Mouse (Mus musculus) MEL (cell line): ENCODE measurements around the gene Gpr61. TPM values are rescaled to one million over a fixed set of nuclear protein-coding genes. Genes with fewer than 3 reads are reported as not detected.

ENCODE experiments used
- DNase-seq: peaks from one replicate; pipeline ENCODE4 v3.0.0; 2011; ENCODE audit warnings: low read depth, low spot score
- H3K27ac ChIP-seq: 2 replicates; pipeline ENCODE4 v1.5.1; 2012; ENCODE audit warnings: low read depth, mild to moderate bottlenecking, control low read depth, low read length, moderate library complexity; ENCODE audit not compliant: control insufficient read depth
- H3K27me3 ChIP-seq, 2 experiments: fragments of 150-350 bp in 1 of 2; sonication (generic) in 1 of 2; 2 replicates each; pipeline ENCODE4 v1.6.1; 2012; ENCODE audit warnings: low read length in 2 of 2, mild to moderate bottlenecking in 2 of 2, improper control_type of control experiment in 1 of 2, moderate library complexity in 1 of 2; ENCODE audit not compliant: insufficient read depth in 2 of 2, control insufficient read depth in 1 of 2
- H3K36me3 ChIP-seq, 2 experiments: 2 replicates each; pipeline ENCODE4 v1.6.1; 2012 to 2014; ENCODE audit warnings: low read length in 2 of 2, improper control_type of control experiment in 1 of 2, inconsistent platforms in 1 of 2, mild to moderate bottlenecking in 1 of 2; ENCODE audit not compliant: insufficient read depth in 2 of 2, control insufficient read depth in 1 of 2
- H3K4me1 ChIP-seq, 2 experiments: fragments of 150-350 bp in 1 of 2; sonication (generic) in 1 of 2; 2 replicates each; pipeline ENCODE4 v1.6.1; 2012; ENCODE audit warnings: low read length in 2 of 2, improper control_type of control experiment in 1 of 2, mild to moderate bottlenecking in 1 of 2; ENCODE audit not compliant: insufficient read depth in 2 of 2, control insufficient read depth in 1 of 2
- H3K4me3 ChIP-seq, 2 experiments: fragments of 150-350 bp in 1 of 2; sonication (generic) in 1 of 2; 2 replicates each; pipeline ENCODE4 v1.5.1; 2012; ENCODE audit warnings: low read depth in 2 of 2, low read length in 2 of 2, mild to moderate bottlenecking in 2 of 2, moderate library complexity in 2 of 2, control low read depth in 1 of 2, improper control_type of control experiment in 1 of 2; ENCODE audit not compliant: control insufficient read depth in 1 of 2, insufficient read depth in 1 of 2
- H3K79me2 ChIP-seq: 2 replicates; pipeline ENCODE4 v1.6.1; 2012; ENCODE audit warnings: mild to moderate bottlenecking, low read length, moderate library complexity; ENCODE audit not compliant: control insufficient read depth, poor library complexity, insufficient read depth
- H3K9ac ChIP-seq: 2 replicates; pipeline ENCODE4 v1.6.1; 2012; ENCODE audit warnings: low read depth, mild to moderate bottlenecking, control low read depth, low read length, moderate library complexity; ENCODE audit not compliant: control insufficient read depth, poor library complexity, severe bottlenecking
- H3K9me3 ChIP-seq: fragments of 150-350 bp; sonication (generic); replicated peaks from 2 replicates; pipeline ENCODE4 v1.6.1; 2012; ENCODE audit warnings: mild to moderate bottlenecking, low read length, improper control_type of control experiment, moderate library complexity; ENCODE audit not compliant: insufficient read depth
- CHD1 ChIP-seq: IDR thresholded peaks from 2 replicates; pipeline ENCODE4 v1.6.1; 2012; ENCODE audit warnings: low read depth, mild to moderate bottlenecking, inconsistent platforms, low read length, improper control_type of control experiment
- E2F4 ChIP-seq: IDR thresholded peaks from 2 replicates; pipeline ENCODE4 v1.6.1; 2011; ENCODE audit warnings: low read depth, low read length, improper control_type of control experiment, borderline replicate concordance
- EP300 ChIP-seq, 2 experiments: IDR thresholded peaks; 2 replicates each; pipeline ENCODE4 v1.6.1; 2011; ENCODE audit warnings: improper control_type of control experiment in 2 of 2, low read length in 2 of 2, low read depth in 1 of 2, mild to moderate bottlenecking in 1 of 2
- MAX ChIP-seq: IDR thresholded peaks from 2 replicates; pipeline ENCODE4 v1.6.1; 2011; ENCODE audit warnings: low read length, improper control_type of control experiment
- MAZ ChIP-seq: IDR thresholded peaks from 2 replicates; pipeline ENCODE4 v1.6.1; 2012; ENCODE audit warnings: low read depth, mild to moderate bottlenecking, inconsistent platforms, low read length, improper control_type of control experiment
- MEF2A ChIP-seq: IDR thresholded peaks from 2 replicates; pipeline ENCODE4 v1.6.1; 2014; ENCODE audit warnings: low read depth, mild to moderate bottlenecking, inconsistent platforms, low read length, improper control_type of control experiment; ENCODE audit not compliant: poor library complexity, insufficient replicate concordance, severe bottlenecking; ENCODE audit errors: extremely low read depth
- MYC ChIP-seq: IDR thresholded peaks from 2 replicates; pipeline ENCODE4 v1.6.1; 2011; ENCODE audit warnings: low read depth, mild to moderate bottlenecking, low read length, improper control_type of control experiment, moderate library complexity
- USF2 ChIP-seq, 2 experiments: IDR thresholded peaks; 2 replicates each; pipeline ENCODE4 v1.6.1; 2011 to 2012; ENCODE audit warnings: improper control_type of control experiment in 2 of 2, low read length in 2 of 2, borderline replicate concordance in 1 of 2, inconsistent platforms in 1 of 2, low read depth in 1 of 2, mild to moderate bottlenecking in 1 of 2; ENCODE audit not compliant: insufficient read depth in 1 of 2
- ZKSCAN1 ChIP-seq: IDR thresholded peaks from 2 replicates; pipeline ENCODE4 v1.6.1; 2012; ENCODE audit warnings: low read depth, mild to moderate bottlenecking, inconsistent platforms, low read length, improper control_type of control experiment, moderate library complexity
- polyA plus RNA-seq, 2 experiments: library from polyadenylated mRNA; stranded (reverse) in 1 of 2; unstranded in 1 of 2; fragments of >175 nt in 1 of 2; fragments of >200 nt in 1 of 2; gene quantifications; 2 replicates each; pipeline versions ENCODE4 v1.2.1 to v1.2.4; 2012; ENCODE audit warnings: low replicate concordance in 2 of 2, low read depth in 1 of 2; ENCODE audit not compliant: insufficient read length in 2 of 2, insufficient read depth in 1 of 2, missing spikeins in 1 of 2
- total RNA-seq: library from RNA; depleted of rRNA; stranded (reverse); fragments of 300-350 nt; gene quantifications from 2 replicates; pipeline ENCODE4 v1.2.3, GENCODE M21; 2012; rRNA removed

Gene Gpr61
- total and polyA plus RNA-seq, 3 experiments = 0.04 to 0.07 TPM; not detected in 1

DNA sequence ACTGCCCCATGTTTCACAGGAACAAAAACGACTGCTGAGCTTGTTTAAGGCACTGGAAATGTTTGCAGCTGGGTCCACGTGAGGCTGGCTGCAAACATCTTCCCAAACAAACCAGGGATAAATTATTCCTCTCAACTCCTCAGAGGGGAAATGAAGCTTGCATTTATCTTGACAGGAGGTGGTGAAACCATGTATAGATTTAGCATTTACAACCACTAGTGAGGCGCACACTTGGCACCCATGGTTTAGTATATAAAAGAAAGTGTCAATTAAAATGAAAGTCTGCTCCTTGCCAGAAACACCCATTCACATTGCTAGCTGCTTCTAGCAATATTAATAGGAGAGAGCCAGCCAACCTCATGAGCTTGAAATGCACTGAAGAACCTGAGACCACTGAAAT, 53.1 kb downstream of the Gpr61 start:
- Histone ChIP-seq H3K9ac (no peak overlapping the region), H3K36me3 (peaks cover 2 to 27% of the 10 kb centered on the region in 2 experiments; a peak in 3 of 4 replicates), H3K27me3 (no peaks in the 10 kb centered on the region), H3K4me3 (no peak overlapping the region), H3K9me3 (no peaks in the 10 kb centered on the region), H3K4me1 (peaks cover 20% of the 10 kb centered on the region in 2 experiments), H3K27ac (no peak overlapping the region), H3K79me2 (no peaks in the 10 kb centered on the region)
- TF ChIP-seq MAX (no peak), MYC (no peak), CHD1 (no peak), E2F4 (no peak), ZKSCAN1 (no peak), EP300 (IDR thresholded peaks at IDR 0.05; ENCODE audit: low read depth in 1 of 2, low read length in 2 of 2) (no peak), MAZ (no peak), USF2 (IDR thresholded peaks at IDR 0.05; ENCODE audit: borderline replicate concordance in 1 of 2, insufficient read depth in 1 of 2, low read depth in 1 of 2, low read length in 2 of 2) (no peak), MEF2A (no peak)
- no peak for DNase-seq

Other genes starting within 250 kb of the Gpr61 start
- 0.10 TPM in 1 of 2 replicates, not detected in the other for gene Gstm7, start 223.1 kb downstream of the Gpr61 start, total RNA-seq
- gene Gstm7, start 223.1 kb downstream of the Gpr61 start, polyA plus RNA-seq = under 1 TPM in 1 of 2 experiments, not detected in 1; 0.24 TPM
- not detected in 2 replicates for gene Gstm6, start 211.1 kb downstream of the Gpr61 start, total RNA-seq
- gene Gstm6, start 211.1 kb downstream of the Gpr61 start, polyA plus RNA-seq = under 1 TPM in 1 of 2 experiments, not detected in 1; 0.13 TPM
- not detected in 2 replicates for gene Gstm3, start 185.6 kb downstream of the Gpr61 start, total RNA-seq
- gene Gstm3, start 185.6 kb downstream of the Gpr61 start, polyA plus RNA-seq = under 1 TPM in 1 of 2 experiments, not detected in 1; 0.06 TPM
- gene Gstm2, start 168.4 kb downstream of the Gpr61 start, total RNA-seq = not detected in 2 replicates
- gene Gstm2, start 168.4 kb downstream of the Gpr61 start, polyA plus RNA-seq = not detected
- gene Gstm1, start 136.9 kb downstream of the Gpr61 start, total RNA-seq = 0.20 and 0.31 TPM in 2 replicates
- gene Gstm1, start 136.9 kb downstream of the Gpr61 start, polyA plus RNA-seq = 1 to 10 TPM in 1 of 2 experiments, not detected in 1; 6.7 TPM
- gene Gstm4, start 110.0 kb downstream of the Gpr61 start, total RNA-seq = 1.3 and 1.4 TPM in 2 replicates
- 1 to 10 TPM in 1 of 2 experiments, not detected in 1; 7.4 TPM for gene Gstm4, start 110.0 kb downstream of the Gpr61 start, polyA plus RNA-seq
- 54.9 and 69.1 TPM in 2 replicates for gene Ampd2, start 68.2 kb downstream of the Gpr61 start, total RNA-seq
- 100 to 1,000 TPM in 1 of 2 experiments, not detected in 1; 201 TPM for gene Ampd2, start 68.2 kb downstream of the Gpr61 start, polyA plus RNA-seq
- gene Gnat2, start 62.1 kb downstream of the Gpr61 start, total RNA-seq = 4.7 and 6.4 TPM in 2 replicates
- 10 to 100 TPM in 1 of 2 experiments, not detected in 1; 12.4 TPM for gene Gnat2, start 62.1 kb downstream of the Gpr61 start, polyA plus RNA-seq
- 92.1 and 111 TPM in 2 replicates for gene Gnai3, start 8.7 kb downstream of the Gpr61 start, total RNA-seq
- gene Gnai3, start 8.7 kb downstream of the Gpr61 start, polyA plus RNA-seq = 10 to 100 TPM; 74.2 to 96.4 TPM
- 3.7 and 4.6 TPM in 2 replicates for gene Amigo1, start 31.5 kb upstream of the Gpr61 start, total RNA-seq
- 1 to 10 TPM in 1 of 2 experiments, not detected in 1; 9.5 TPM for gene Amigo1, start 31.5 kb upstream of the Gpr61 start, polyA plus RNA-seq
- gene Cyb561d1, start 46.3 kb upstream of the Gpr61 start, total RNA-seq = 2.9 and 3.6 TPM in 2 replicates
- 1 to 10 TPM in 1 of 2 experiments, not detected in 1; 5.9 TPM for gene Cyb561d1, start 46.3 kb upstream of the Gpr61 start, polyA plus RNA-seq
- 4.4 and 5.6 TPM in 2 replicates for gene Atxn7l2, start 56.1 kb upstream of the Gpr61 start, total RNA-seq
- gene Atxn7l2, start 56.1 kb upstream of the Gpr61 start, polyA plus RNA-seq = 10 to 100 TPM in 1 of 2 experiments, not detected in 1; 14.6 TPM
- gene Sypl2, start 71.8 kb upstream of the Gpr61 start, total RNA-seq = not detected in 2 replicates
- gene Sypl2, start 71.8 kb upstream of the Gpr61 start, polyA plus RNA-seq = not detected
- 353 and 414 TPM in 2 replicates for gene Psma5, start 102.0 kb upstream of the Gpr61 start, total RNA-seq
- 100 to 1,000 TPM in 1 of 2 experiments, not detected in 1; 429 TPM for gene Psma5, start 102.0 kb upstream of the Gpr61 start, polyA plus RNA-seq
- 10.2 and 12.3 TPM in 2 replicates for gene Sort1, start 129.2 kb upstream of the Gpr61 start, total RNA-seq
- 10 to 100 TPM; 22.7 to 28.3 TPM for gene Sort1, start 129.2 kb upstream of the Gpr61 start, polyA plus RNA-seq
- not detected in 2 replicates for gene Mybphl, start 210.0 kb upstream of the Gpr61 start, total RNA-seq
- not detected for gene Mybphl, start 210.0 kb upstream of the Gpr61 start, polyA plus RNA-seq
- 12.5 and 14.6 TPM in 2 replicates for gene Psrc1, start 229.0 kb upstream of the Gpr61 start, total RNA-seq
- 10 to 100 TPM in 1 of 2 experiments, not detected in 1; 37.3 TPM for gene Psrc1, start 229.0 kb upstream of the Gpr61 start, polyA plus RNA-seq